Mouse (Mus musculus): Measurements from ENCODE around the gene Hpse.

Hpse gene

DNA sequence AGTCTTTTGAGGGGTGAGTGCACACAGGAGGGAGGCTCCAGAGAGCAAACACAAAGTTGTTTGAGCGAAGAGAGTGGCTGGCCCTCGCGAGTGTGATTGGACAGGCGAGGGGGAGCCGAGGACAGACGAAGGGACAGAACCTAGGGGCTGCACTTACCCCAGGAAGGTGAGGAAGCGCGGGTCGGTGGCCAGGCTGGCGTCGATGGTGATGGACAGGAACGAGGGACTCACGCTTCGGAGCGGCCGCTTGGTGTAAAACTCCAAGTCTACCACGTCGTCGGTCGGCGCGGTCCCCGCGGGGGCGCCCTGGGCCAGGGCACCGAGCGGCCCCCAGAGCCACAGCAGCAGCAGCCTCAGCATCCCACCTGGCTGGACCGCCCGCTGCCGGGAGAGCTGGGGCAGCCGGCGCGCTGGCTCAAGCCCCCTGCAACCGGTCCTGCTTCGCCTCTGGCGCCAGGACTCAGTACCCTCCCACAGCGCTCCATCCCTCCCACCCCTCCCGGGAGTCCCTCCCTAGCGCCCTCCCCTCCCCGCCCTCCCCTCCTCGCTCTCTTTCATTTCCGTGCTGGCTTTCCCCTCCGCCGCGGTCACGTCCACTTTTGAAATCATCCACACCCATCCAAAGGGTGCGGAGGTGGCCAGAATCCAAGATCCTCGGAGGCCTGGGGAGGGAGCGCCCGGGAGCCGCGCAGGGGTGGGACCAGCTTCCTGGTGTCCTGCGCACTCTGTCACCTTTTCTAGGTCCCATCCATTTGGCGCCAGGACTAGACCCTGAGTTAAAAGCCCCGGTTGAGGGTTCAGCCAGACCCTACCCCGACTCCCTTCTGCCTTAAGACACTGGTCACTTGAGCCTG lies at the start of gene Hpse:
TSS of gene Hpse (minus strand) at position 482 of the 854 bp plus-strand sequence.
- ATAC-seq (ENCODE audit: insufficient number of reproducible peaks, low FRiP score, low TSS enrichment), result no peak

DNA sequence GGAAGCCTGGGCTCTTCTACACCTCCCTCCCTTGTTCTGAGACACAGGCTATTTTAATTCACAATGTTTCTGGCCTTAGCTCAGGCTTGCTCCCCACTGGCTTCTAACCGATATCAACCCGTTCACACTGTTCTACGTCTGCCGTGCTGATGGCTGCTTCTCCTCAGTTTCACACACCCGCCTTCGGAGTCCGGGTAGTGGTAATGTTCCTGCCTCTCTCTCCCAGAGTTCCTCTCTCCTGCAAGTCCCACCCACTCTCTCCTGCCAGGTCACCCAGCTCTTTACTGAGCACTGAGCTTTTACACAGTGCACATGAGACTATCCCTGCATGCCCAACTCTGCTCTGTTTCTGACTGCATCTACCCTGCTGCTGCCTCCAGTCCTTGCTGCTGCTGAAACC lies 46.5 kb upstream of the Hpse start:
- ATAC-seq (ENCODE audit: insufficient number of reproducible peaks, low FRiP score, low TSS enrichment), result no peak

DNA sequence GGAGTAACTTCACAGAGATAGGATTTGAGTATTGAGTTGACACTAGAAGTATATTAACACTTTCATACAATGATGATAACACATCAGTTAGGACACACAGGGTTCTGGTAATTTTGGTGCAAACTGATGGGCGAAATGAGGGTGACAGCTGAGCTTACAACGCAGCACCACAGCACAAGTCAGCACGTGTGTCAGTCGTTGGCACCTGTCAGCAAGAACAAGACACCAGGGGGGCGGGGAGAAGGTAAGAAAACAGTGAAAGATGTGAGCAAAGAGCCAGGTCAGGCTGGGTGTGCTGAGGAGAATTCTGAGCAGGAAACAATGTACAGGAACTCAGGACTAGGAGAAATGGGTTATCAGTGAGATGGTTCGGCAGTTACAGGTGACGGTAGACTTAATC lies 42.2 kb upstream of the Hpse start:
- no peak for ATAC-seq (ENCODE audit: insufficient number of reproducible peaks, low FRiP score, low TSS enrichment)

DNA sequence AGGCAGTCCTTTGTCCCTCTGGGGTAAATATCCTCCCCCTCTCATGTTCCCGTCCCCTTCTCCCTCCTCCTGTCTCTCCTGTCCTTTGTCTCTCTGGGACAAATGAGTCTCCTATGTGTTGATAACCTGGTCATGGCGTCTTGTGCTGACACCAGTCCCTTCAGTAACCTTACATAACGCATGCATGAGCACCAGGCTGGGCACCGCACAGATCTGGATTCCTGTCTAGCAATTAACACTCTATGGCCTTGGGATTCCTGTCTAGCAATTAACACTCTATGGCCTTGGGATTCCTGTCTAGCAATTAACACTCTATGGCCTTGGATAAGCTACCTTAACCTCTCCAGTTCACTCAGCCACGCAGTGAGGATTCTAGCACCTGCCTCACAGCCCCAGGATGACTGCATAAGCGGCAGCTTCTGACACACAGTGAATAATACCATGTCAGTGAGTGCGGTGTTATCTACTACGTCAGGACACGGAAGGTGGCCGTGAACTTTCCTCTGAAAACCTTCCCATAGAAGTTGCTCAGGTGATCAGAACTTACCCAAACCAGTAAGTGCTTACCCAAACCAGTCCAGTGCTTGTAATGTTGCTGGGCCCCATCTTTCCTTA lies 40.6 kb upstream of the Hpse start:
- no peak for ATAC-seq (ENCODE audit: insufficient number of reproducible peaks, low FRiP score, low TSS enrichment)

DNA sequence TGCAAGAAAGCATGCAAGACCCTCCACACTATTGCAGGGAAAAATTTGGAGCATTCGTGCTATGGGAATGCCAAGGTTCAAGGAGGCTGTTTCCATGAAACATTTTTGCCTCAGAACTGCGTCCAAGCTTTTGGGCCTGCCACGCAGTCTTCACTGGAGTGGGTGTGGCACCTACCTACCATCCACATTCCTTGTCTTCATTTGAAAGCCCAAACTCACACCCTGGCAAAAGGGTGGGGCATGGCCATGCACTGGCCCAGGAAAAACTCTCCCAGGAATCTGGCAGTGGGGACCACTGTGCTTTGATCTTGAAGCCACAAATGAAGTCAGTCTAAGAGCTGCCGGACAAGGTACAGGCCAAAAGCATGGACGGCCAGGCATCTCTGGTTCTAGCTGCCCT lies 38.6 kb upstream of the Hpse start:
- ATAC-seq (ENCODE audit: insufficient number of reproducible peaks, low FRiP score, low TSS enrichment), result no peak

DNA sequence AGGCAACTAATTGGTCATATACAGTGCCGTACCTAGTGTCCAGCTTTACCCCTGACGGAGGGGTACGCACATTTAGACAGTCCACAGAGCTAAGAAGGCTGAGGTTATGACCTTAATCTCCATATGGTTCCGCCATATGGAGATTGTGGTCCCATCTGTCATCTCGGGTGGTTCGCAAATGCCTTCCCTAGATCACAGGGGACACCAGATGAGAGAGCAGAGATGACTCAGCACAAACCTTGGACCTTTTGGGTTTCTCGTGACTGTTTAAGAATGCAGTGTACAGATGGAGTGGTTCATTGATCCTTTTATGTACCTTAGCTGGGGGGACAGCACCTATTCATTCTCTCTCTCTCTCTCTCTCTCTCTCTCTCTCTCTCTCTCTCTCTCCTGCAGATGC lies 33.9 kb upstream of the Hpse start:
- no peak for ATAC-seq (ENCODE audit: insufficient number of reproducible peaks, low FRiP score, low TSS enrichment)

DNA sequence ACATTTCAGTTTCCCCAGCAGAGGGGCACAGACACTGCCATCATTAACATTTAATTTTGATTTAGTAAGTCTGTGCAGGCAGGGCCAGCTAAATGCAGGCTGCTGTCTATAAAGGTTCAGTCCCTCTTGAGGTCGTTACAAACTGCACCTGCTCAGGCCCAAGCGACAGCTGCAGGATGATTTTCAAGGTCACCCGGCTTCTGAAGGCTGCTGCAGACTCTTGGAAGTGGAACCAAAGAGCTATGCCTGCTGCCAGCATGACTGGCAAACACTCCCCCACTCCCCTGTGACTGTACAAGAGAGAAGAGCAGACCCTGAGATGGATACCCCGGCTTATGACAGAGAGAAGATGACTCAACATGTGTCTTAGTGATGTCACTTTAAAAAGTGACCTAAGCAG lies 32.1 kb upstream of the Hpse start:
- no peak for ATAC-seq (ENCODE audit: insufficient number of reproducible peaks, low FRiP score, low TSS enrichment)

DNA sequence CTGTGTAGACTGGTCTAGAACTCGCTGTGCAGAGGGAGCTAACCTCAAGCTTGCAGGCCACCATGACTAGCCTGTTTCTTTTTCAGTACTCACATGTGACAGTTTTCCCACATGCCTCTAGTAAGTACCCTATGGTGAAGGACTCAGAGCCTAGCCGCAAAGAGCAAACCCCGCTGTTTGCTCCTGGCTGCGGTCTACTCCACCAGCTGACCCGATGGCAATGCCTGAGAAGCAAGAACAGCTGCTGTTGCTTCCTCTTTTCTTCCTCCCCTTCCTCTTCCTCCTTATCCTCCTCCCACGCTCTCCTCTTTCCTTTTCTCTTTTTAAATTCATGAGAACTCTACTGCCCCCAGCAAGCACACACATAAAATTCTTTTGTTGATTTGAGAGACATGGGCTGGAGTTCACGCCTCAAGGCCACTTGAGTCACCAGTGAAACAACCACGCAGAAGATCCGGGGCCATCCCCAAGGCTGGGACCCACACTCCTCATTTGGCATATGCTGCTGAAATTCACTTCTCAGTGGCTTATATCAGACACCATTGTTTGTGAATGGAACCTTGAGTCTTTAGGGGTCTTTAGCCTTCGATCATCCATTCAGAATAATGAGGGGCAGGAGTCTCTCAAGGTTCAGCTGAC lies 31.2 kb upstream of the Hpse start:
- no peak for ATAC-seq (ENCODE audit: insufficient number of reproducible peaks, low FRiP score, low TSS enrichment)

DNA sequence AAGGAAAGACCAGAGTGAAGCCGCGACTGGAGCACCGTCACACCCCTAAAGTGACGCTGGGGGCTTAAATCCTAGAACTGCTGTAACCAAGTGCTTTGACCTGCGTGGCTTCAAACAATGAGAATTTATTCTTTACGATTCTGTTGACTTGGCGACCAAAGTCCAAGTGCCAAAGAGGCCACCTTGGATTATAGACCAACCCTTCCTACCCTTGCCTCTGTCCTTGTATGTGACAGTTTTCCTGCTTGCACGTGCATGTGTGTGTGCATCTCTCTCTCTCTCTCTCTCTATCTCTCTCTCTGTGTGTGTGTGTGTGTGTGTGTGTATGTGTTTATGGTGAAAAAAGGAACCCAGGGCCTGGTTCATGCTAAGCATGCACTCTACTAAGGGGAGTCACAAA lies 19.3 kb upstream of the Hpse start:
- ATAC-seq (ENCODE audit: insufficient number of reproducible peaks, low FRiP score, low TSS enrichment), result no peak

DNA sequence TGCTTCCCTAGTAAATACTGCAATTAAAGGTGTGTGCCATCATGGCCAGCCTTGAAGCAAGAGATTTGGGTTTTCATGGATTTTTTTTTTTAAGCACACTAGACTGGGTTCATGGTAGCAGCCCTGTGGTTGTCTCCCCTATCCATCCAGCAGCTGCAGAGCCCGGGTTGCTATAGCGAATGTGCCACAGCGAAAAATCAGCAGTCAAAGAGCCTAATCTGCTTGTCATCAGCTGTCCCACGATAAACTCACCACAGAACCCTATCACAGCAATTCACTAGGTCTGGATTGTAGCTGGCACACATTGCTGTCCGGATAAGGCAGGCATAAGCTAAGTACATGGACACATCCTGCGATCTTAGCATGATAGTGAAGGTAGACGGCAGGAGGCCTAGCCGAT lies 17.4 kb upstream of the Hpse start:
- ATAC-seq (ENCODE audit: insufficient number of reproducible peaks, low FRiP score, low TSS enrichment), result no peak

DNA sequence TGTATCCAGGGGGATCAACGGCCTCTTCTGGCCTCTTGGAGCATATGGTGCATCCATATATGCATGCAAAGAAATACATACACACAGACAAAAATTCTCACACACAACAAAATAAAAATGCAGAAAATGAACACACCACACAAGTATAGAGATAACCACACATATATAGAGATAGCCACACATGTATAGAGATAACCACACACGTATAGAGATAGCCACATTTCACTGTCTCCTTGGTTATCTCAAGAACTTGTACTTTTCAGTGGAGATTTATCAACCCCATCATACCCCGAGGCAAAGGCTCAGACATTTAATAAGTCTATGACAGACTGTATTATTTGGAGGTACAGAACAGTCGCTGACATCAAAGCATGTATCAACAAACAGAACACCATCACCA lies 15.0 kb upstream of the Hpse start:
- ATAC-seq (ENCODE audit: insufficient number of reproducible peaks, low FRiP score, low TSS enrichment), result no peak

DNA sequence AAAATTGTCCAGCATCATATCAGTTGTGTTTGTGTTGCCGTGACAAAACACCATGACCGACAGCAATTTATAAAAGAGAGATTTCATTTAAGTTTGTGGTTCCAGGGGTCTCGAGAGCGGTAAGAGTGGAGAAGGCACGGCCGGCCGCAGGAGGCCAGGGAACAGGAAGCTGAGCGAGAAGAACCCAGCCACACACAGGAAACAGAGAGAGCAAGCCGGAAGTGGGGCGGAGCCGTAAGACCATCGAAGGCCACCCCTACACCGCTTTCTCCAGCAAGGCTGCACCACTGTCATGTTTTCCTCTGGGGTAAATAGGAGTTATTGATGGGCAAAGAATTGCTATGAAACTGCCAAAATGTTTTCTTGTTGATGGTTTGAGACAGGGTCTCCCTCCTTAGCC lies 9.2 kb upstream of the Hpse start:
- ATAC-seq (ENCODE audit: insufficient number of reproducible peaks, low FRiP score, low TSS enrichment), result no peak

DNA sequence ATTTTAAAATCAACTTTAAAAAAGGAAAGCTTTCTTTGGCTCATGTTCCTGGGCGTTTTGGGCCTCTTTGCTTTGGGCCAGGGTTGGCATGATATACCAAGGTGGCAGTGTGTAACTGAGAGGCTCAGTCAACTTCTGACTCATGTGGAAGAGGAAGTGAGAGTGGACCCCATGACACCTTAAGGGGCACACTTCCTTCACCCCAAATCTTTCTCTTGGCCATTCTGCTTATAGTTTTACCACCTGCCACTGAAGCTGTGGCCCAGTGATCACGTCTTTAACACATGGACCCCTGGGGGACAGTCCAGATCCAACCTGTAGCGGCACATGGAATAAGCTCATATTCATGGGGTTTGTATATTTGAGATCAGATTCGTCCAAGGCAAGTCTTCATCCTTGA lies 6.5 kb upstream of the Hpse start:
- no peak for ATAC-seq (ENCODE audit: insufficient number of reproducible peaks, low FRiP score, low TSS enrichment)

DNA sequence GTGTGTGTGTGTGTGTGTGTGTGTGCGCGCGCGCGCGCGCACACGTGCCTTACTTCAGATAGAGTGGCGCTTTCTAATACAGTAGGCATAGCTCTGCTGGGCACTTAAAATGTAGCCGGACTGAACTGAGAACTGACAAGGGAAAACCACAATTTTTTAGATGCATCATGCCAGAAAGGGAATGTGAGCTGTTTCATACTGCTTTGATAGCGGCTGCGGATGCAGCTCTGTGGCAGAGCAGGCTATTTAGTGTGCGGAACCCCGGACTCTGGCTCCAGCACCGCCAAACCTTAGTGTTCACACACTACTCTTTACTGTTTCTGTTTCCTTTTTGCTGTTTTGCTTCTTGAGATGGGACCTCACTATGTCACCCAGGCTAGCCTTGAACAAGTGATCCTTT lies 2.8 kb downstream of the Hpse start:
- ATAC-seq (ENCODE audit: insufficient number of reproducible peaks, low FRiP score, low TSS enrichment), result no peak

DNA sequence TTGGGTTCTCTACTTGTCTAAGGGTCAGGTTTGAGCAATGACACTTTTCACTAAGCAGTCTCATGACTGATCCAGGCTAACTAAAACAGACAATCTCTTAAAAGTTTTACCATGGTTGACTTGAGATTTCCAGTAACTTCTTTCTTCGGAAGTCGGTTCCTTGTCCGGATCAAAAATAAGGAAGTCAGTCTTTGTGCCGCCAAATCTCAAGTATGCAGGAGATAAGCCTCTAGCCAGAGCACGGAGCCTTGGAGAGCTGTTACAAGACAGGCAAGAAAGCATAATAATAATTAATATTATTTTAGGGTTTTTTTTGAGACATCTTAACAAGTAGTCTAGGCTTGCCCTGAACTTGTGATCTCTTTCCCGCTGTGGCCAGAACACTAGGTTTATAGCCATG lies 8.3 kb downstream of the Hpse start:
- ATAC-seq (ENCODE audit: insufficient number of reproducible peaks, low FRiP score, low TSS enrichment), result no peak

DNA sequence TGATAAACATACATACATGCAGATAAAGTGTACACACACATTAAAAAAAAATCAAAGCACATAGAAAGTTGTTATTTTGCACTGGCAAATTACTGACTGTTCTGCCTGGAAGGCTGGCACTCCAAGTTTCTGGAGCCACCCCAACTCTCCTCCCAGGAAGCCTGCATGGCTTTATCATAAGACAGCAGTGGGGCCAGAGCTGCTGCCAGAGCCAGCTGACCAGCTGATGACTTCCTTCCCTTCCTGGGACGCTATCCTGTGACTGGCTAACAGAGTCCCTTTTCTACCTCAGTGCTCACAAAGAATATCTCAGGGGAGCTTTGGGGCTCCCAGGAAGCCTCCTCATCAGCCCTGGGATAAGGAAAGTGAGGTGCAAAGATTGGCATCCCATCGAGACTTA lies 9.5 kb downstream of the Hpse start:
- no peak for ATAC-seq (ENCODE audit: insufficient number of reproducible peaks, low FRiP score, low TSS enrichment)

DNA sequence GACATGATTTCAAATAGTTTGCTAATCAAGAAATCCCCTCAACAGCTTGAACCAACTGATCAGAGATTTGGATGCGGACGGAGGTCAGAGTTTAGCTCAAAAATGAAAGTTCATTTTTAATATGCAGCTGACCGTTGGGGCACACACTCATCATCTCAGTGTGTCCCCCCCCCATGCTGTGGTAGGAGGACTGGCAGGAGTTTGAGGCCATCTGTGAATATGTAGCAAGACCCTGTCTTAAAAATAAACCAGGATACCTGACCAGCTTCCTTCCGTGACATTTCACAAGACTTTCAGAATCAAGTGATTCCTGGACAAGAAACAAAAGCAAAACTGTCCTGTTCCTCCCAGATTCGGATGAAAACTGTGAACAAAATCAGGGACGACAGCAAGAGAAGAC lies 10.5 kb downstream of the Hpse start:
- no peak for ATAC-seq (ENCODE audit: insufficient number of reproducible peaks, low FRiP score, low TSS enrichment)

DNA sequence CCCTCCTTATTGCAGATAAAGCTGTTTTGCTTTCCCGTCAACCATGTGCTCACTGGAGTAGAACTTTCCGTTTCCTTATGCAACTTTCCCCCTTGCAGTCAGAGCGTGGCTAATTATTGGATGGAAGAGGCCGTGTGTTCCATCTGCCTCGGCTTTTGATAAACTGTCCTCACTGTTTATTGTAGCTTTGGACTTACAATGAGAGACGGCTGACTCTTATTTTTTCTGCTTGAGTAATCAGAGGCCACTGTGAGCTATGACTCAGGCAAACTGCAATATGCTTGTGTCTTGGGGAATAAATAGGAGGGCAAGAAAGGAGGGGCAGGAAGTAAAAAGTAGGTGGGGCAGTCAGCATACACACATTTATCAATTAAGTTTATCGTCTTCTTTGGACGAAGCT lies 12.8 kb downstream of the Hpse start:
- ATAC-seq (ENCODE audit: insufficient number of reproducible peaks, low FRiP score, low TSS enrichment), result no peak

DNA sequence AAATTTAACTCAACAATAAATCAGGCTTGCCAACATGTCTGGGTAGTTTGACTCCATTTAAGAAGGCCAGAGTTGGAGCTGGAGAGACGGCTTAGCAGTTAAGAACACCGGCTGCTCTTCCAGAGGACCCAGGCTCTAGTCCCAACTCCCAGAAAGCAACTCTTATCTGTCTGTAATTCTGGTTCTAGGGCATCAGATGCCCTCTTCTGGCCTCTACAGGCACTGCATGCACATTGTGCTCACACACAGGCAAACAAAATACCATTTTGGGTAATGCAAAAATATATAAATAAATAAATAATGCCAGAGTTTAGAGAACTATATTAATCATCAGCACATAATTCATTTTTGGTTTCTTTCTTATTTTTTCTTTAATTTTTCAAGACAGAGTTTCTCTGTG lies 15.2 kb downstream of the Hpse start:
- no peak for ATAC-seq (ENCODE audit: insufficient number of reproducible peaks, low FRiP score, low TSS enrichment)

DNA sequence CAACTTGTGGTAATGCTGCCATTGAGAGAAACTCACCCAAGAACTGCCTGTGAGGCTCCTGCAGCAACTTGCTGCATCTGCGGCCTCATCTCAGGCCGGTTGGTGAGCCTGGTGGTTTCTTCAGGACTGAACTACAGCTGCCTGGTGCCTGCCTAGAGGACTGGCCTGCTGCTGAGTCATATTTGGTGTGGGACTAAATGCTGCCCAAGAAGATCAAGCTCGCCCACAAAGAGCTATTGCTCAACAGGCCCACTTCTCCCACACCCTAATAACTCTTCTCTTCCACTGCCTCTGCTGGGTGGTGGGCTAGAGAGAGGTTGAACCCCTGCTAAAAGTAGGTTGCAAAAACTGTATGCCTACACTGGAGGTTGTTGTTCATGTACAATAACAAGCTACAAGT lies 17.2 kb downstream of the Hpse start:
- no peak for ATAC-seq (ENCODE audit: insufficient number of reproducible peaks, low FRiP score, low TSS enrichment)

DNA sequence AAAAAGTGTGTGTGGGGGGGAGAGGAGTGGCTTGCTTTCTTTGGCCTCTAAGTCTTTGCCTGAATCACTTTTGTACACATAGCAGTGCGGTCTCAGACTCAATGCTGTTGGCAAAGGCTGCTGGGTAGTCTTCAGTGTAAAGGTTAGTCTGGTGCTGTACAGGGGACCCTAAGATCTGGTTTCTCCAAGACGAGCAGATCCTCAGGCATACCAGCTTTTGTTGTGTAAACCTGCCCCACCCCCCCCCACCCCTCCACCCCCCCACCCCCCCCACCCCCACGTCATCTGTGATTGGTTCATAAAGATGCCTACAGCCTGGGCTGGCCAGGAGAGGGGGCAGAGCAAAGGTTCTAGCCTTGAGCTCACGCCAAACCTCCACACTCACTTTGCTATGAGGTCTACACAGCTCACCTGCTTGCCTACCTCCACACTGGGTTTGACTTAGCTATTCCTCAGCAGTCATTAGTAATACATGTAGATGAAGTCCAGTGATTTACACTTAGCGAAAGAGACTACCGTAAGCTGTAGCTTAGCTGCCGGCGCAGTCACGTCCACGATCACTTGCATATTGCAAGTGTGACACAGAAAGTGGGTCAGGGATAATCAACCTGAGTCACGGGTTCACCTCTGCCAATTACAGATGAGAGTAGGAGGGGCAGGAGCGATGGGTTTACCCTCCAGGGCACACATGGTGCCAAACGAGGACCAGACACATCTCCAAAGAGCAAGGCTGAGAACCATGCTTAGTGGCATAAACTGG lies 18.5 kb downstream of the Hpse start:
- ATAC-seq (ENCODE audit: insufficient number of reproducible peaks, low FRiP score, low TSS enrichment), result no peak

All from cerebellum, adult (tissue).